Mouse (Mus musculus) C2C12 (cell line): ENCODE results near the gene Slco1a5.

Experiments used
- CEBPB ChIP-seq: IDR thresholded peaks from one replicate; pipeline ENCODE4 v1.6.1; 2011; ENCODE audit warnings: low read depth, mild to moderate bottlenecking, control low read depth, moderate library complexity
- CTCF ChIP-seq: IDR thresholded peaks from one replicate; pipeline ENCODE4 v1.5.1; 2011; ENCODE audit not compliant: control insufficient read depth, insufficient read depth, insufficient read length

GRCm38 (mm10) chr6:142209749-142210148 lies 113.0 kb downstream of the Slco1a5 start:
- TF ChIP-seq CEBPB: no peak
- no peak for TF ChIP-seq CTCF
